Mouse (Mus musculus) retina, postnatal 1 day (tissue): ENCODE data around the gene Gdpd3.

ENCODE experiments used
- DNase-seq: peaks from one replicate; pipeline ENCODE4 v3.0.0-alpha.2; 2012

Gene Gdpd3

GRCm38 (mm10) chr7:126791851-126792720 lies 26.0 kb downstream of the Gdpd3 start, which contains the start of gene Ppp4c:
Gene Ppp4c, minus strand, starts transcription at chr7:126792496.
- DNase-seq: peak; percentile 99

DNA sequence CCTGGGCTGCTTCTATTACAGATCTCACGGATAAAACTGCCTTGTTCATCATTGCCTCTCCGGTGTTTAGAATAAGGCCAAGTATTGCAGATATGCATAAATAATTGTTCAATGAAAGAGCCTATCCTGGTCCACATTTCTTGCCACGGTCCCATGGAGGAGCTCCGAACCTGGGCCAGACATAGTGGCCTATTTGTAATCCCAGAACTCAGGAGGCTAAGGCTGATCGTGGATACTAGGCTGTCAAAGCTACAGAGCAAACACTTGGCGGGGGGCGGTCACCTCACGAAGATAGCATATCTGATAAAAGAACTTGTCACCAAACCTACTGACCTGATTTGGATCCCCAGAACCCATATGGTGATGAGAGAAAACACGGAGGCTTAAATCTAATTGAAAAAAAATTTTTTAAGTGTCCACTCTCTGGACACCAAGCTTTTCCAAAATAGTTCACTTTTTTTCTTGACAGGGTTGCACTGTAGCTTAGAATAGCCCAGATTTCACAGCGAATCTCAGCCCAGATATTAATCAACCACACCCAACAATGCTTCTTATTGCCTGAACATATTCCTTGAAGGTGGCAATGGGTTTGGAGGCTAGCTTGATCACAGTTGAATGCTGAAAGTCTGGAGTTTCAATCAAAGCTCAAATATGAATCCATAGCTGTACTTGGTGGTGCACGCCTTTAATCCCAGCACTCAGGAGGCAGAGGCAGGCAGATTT lies 26.7 kb downstream of the Gdpd3 start:
- DNase-seq: no peak

GRCm38 (mm10) chr7:126793456-126794270 lies 27.5 kb downstream of the Gdpd3 start:
- DNase-seq: no peak

DNA sequence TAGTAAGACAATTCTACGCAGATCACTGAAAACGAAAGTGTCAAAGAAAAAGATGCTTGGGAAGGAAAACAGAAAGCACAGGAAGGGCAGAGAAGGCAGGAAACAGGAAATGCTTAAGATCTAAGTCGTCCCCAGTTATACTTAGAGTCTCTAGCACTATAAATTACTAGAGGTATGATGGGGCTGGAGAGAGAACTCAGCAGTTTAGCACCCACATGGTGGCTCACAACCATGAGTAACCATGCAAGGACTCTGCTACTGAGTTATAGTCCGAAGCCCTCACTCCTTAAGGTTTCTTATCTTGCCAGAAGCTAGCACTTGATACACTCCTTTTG lies 28.1 kb downstream of the Gdpd3 start:
- DNase-seq: no peak

- DNase-seq: no peak
These were observed 29.5 kb downstream of the Gdpd3 start for GRCm38 (mm10) chr7:126795387-126796317.

GRCm38 (mm10) chr7:126796350-126796932 lies 30.3 kb downstream of the Gdpd3 start:
- DNase-seq: peak; percentile 56

DNA sequence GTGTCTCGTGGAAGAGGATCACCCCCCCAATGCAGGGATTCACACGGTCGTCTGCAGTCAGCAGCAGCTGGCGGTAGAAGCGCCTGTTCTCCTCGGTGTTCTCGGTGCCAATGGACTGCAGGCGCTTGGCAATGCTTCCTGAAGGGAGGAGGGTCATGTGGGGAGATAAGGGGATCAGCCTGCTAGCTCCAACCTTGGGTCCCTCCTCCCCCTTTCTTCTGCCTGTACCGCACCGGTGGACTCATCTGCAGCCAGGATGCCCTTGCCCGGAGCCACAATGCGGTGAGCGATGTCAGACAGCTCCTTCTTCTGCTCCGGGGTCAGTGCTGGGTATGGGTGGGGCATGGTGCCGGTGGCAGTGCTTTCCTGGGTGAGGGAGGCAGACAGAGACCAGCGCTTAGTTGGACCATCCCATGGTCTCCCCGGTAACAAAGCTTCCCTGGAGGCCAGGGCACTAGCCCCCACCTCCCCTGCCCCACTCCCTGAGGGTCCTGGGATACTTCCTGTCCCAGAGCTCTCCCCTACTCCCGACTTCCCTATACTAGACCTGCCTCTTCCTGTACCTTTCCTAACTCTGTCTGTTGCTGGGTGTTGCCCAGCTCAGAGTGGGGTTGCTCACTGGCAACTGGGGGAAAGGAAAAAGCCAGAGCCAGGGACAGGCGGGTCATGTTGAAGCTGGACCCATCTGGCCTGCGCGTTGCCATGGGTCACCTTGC lies 31.4 kb downstream of the Gdpd3 start, which contains the start of gene Fam57b:
Gene Fam57b, plus strand, starts transcription at position 258 of the 716 bp plus-strand sequence.
- DNase-seq: peak; percentile 63

- no peak for DNase-seq
These were observed 32.3 kb downstream of the Gdpd3 start for GRCm38 (mm10) chr7:126798127-126799049.

DNA sequence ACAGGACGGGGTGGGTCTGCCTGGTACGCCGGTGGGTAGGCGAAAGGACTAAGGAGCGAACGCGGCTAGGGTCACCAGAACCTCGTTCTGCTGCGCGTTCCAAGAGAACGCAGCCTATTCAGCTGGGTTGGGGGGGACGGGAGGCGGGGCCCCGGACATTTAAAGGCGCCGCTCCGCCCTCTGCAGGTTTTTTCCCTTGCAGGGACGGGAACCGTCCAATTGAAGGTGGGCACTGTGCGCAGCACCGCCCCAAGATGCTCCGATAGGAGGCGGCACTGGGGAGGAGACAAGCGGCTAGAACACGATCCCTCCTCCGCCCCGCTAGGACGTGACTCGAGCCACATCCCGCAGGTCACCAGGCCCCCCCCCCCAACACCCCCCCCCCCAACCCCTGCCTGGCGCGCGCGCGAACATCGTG lies 32.9 kb downstream of the Gdpd3 start:
- DNase-seq: peak; percentile 98

DNA sequence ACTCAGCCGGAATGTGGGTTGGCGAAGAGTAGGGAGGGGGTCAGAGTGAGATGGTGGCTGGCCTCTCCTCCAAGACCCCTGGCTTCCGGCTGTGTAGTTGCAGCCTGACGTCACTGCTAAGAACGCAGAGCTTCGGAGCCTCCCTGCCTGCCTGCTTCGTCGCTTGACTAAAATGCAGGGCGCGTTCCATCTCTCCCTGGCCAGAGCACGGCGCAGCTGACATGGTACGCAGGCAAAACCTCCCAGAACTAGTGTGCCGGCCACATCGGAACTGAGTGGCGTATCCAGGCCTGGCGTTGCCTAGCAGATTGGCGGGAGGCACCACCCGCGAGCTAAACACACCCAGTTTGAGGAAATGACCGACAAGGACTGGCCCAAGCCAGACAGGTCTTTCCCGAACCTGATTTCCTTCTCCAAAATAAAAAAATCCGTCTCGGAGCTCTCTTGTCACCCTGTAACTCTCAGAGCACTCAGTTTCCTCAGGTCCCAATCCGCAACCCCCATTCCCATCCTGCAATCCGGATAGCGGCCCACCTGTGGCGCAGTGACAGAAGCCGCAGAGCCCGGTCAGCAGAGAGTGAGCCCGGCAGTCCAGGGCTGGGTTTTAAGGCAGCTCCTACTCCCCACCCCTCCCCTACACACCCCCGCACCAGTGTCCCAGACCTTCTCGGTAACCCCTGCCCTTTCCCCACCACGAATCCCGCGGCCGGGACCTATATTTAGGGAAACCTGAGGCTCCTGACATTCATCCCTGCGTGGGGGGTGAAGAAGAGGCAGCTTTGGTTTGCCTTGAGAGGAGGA lies 33.5 kb downstream of the Gdpd3 start:
- DNase-seq: no peak

DNA sequence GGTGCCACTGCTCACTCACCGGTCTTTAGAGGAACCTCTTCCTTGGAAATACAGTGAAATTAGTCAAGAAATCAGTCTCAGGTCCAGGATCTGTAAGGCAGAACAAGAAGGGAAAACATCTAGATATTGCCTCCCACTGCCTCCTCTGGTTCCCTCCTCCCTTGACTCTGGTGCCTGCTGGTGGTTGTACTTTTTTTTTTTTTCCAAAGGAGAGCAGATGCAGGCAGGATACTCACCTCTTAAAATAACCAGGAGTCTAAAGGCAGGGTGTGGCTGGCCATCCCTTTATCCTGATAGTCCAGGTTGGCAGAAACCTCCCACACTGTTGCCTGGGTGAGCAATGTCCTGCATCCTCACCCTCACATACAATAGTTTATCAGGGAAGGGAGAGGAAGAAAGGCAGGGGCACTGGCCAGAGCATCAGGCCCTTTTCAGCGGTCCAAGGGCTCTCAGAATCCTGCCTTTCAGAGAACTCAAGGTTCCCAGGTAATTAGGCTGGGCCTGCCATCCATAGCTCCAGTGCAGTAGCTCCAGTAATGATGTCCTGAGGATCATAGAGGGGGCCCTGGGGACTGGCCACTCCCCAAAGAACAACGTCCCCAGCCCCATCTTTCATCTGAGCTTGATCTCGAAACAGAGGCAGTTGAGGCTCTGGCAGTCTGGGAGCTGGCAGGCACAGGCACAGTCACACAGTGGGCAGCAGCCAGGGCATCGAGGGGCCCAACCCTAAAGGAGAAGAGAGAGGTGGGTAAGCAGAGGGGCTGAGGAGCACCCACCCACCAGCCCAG lies 34.3 kb downstream of the Gdpd3 start:
- DNase-seq: no peak

DNA sequence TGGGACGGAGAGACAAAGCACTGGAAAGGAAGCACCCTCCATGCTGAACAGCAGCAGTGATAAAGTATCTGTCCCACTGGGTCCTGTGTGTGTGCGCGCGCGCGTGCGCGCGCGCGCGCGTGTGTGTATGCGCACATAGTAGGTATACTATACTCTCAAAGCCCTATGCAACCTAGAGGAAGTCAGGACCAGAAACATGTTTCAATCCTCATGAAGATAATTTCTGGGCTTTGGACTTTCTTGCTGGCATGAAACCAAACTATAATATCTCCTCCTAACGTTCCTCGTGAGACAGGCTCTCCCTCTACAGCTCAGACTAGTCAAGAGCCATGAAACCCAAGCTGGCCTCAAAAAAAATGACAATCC lies 34.9 kb downstream of the Gdpd3 start:
- no peak for DNase-seq

GRCm38 (mm10) chr7:126802134-126802889 lies 36.2 kb downstream of the Gdpd3 start:
- no peak for DNase-seq

DNA sequence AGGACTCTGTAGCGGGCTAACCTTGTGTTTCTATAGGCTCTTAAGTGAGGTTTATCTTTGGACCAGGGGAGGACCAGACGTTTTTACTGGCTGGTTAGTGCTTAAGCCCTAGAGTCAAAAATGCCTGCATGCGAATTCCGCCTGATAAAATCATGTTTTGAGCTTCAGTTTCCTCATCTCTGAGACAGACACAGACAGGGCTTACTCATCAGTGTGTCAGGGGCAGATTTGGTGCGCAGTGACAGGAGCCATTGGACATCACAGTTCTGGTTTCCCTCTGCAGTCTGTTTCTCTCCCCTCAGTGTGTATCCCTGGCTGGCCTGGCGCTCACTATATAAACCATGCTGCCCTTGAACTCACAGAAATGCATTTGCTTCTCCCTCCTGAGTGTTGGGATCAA lies 37.0 kb downstream of the Gdpd3 start:
- DNase-seq: no peak

GRCm38 (mm10) chr7:126803751-126804150 lies 37.6 kb downstream of the Gdpd3 start:
- DNase-seq: no peak

DNA sequence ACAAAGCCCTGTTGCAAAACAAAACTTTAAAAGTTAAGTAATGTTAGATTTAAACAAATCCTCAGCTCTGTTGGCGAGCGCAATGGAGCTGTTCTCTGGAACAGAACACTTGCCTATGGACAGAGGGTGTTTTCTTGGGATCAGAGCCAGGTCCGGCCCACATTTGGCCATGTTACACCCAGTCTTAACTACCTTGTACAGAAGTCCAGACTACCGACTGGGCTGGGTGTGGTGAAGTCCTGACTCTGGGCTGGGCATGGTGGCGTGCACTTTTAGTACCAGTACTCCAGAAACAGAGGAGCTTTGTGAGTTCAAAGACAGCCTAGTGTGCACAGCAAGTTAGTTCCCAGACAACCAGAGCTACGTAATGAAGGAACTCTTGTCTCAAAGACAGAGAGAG lies 40.8 kb downstream of the Gdpd3 start:
- no peak for DNase-seq

- no peak for DNase-seq
These were observed 41.3 kb downstream of the Gdpd3 start for GRCm38 (mm10) chr7:126807405-126807804.
